Mouse (Mus musculus): ENCODE measurements around the gene Prdm12.

Prdm12 gene

GRCm38 (mm10) chr2:31639901-31640608 is at the start of gene Prdm12:
Prdm12 (plus strand) TSS chr2:31640037.
- DNase-seq (ENCODE audit: low read depth): no peak

DNA sequence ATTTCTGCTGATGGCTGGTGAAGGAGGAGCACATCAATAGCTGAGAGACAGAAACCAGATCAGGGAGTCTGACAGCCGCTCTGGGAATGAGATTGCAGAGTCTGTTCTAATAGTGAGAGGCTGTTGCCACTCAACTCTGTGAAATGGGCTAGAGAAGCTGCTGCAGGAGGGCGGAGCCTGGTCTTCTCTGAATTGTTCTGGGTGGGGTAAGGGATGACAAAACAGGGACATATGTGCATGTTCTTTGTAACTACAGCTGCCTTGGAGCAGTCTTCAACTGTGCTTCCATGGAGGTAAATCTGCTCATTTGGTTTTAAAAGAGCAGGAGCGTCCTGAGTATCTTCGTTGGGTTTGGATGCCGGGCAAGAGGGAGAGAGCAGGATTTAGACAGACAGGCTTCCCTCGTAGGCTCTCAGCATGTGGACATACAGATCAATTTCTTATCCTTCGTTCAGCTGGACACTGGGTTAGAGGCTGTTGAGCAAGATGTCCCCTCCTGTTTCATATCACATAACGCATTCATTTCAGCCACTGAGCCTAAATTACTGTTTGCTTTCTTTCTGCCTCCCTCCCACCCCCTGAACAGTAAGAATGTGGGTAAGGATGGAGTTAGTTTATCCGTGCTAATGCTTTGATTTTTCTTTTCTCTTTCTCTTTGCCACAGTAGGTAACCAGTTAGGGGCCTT is 47.9 kb upstream of the Prdm12 start:
- no peak for DNase-seq (ENCODE audit: low read depth)

DNA sequence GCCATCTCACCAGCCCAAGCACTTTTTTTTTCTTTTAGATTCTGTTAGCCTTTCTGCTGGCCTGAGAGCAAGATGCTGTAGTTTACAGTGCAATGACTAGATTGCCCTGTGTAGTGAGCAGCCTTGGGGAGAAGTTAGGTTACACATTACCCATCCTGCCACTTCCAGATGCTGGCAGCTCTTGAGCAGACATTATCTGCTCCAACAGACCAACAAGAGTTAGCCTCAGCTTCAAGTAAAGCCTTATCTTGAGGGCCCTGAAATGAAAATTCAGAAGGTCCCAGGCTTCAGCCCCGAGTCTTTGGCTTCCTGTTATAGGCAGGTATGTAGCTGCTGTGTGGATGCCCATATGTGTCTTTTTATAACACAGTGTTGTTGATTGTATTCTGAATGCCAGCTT is 32.3 kb upstream of the Prdm12 start:
- no peak for DNase-seq (ENCODE audit: low read depth)

DNA sequence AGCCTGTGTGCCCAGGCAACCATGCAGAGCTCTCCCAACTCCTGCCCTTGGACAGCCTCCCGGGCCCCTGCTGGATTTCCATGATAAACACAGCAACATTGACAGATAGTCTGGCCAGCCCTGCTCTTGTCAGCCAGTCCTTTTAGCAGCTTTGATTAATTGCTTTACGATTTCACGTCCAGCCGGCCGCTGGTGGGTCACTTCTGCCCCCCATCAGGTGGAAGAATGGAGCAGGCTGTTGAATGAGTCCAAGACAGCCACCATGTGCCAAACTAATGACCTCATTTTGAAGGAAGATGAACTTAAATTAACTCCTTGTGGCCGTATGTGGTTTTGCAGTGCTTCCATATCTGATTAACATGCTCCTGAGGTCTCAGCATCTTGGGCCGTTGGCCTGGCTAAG is 30.0 kb upstream of the Prdm12 start:
- DNase-seq (ENCODE audit: low read depth): no peak

- no peak for DNase-seq (ENCODE audit: low read depth)
These were observed 28.9 kb upstream of the Prdm12 start for GRCm38 (mm10) chr2:31610922-31611321.

GRCm38 (mm10) chr2:31611400-31611799 is 28.4 kb upstream of the Prdm12 start:
- DNase-seq (ENCODE audit: low read depth): no peak

- no peak for DNase-seq (ENCODE audit: low read depth)
These were observed 27.2 kb upstream of the Prdm12 start for GRCm38 (mm10) chr2:31612627-31613026.

DNA sequence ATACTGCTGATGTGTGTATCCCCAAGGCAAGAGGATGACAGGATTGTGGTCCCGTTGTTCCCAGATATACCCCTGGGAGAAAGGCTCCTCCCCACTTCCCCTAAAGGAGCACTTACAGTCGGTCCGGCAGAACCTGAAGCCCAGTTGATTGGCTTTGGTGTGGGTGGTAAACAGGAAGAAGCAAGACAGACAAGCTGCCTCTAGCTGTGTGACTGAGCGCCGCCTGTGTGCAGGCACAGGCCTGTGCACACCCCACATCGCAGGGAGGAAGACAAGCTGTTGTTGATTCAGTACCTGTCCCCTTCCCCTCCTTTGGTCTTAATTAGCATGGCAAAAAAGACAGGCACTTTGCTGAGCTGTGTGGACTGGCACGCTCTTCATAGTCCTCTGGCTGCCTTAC is 26.1 kb upstream of the Prdm12 start:
- DNase-seq (ENCODE audit: low read depth): no peak

GRCm38 (mm10) chr2:31618484-31619161 is 21.2 kb upstream of the Prdm12 start:
- DNase-seq (ENCODE audit: low read depth): no peak

DNA sequence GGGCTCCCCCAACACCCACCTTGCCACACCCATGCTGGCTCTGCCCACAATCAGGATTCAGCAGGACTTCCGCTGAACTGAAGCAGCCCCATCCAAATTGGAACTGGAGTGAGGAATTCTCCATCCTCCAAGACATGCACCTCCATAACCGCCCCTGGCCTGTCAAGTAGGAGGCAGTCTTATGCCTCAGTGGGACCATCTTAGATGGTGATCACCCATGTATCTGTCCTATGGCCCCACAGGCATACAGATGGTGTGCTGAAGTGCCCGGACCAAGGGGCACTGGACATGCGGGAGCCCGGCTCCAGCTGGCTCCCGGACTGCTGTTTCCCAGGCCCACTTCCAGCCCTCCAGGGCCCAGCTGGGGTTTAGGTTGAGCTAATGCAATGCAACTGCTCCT is 20.6 kb upstream of the Prdm12 start:
- DNase-seq (ENCODE audit: low read depth): no peak

GRCm38 (mm10) chr2:31633531-31633930 is 6.3 kb upstream of the Prdm12 start:
- DNase-seq (ENCODE audit: low read depth): no peak

GRCm38 (mm10) chr2:31635281-31636137 is 4.3 kb upstream of the Prdm12 start:
- DNase-seq (ENCODE audit: low read depth): no peak

GRCm38 (mm10) chr2:31636138-31636741 is 3.6 kb upstream of the Prdm12 start:
- no peak for DNase-seq (ENCODE audit: low read depth)

GRCm38 (mm10) chr2:31636742-31637141 is 3.1 kb upstream of the Prdm12 start:
- no peak for DNase-seq (ENCODE audit: low read depth)

GRCm38 (mm10) chr2:31637311-31637710 is 2.5 kb upstream of the Prdm12 start:
- DNase-seq (ENCODE audit: low read depth): no peak

- no peak for DNase-seq (ENCODE audit: low read depth)
These were observed 2.0 kb upstream of the Prdm12 start for GRCm38 (mm10) chr2:31637807-31638206.

DNA sequence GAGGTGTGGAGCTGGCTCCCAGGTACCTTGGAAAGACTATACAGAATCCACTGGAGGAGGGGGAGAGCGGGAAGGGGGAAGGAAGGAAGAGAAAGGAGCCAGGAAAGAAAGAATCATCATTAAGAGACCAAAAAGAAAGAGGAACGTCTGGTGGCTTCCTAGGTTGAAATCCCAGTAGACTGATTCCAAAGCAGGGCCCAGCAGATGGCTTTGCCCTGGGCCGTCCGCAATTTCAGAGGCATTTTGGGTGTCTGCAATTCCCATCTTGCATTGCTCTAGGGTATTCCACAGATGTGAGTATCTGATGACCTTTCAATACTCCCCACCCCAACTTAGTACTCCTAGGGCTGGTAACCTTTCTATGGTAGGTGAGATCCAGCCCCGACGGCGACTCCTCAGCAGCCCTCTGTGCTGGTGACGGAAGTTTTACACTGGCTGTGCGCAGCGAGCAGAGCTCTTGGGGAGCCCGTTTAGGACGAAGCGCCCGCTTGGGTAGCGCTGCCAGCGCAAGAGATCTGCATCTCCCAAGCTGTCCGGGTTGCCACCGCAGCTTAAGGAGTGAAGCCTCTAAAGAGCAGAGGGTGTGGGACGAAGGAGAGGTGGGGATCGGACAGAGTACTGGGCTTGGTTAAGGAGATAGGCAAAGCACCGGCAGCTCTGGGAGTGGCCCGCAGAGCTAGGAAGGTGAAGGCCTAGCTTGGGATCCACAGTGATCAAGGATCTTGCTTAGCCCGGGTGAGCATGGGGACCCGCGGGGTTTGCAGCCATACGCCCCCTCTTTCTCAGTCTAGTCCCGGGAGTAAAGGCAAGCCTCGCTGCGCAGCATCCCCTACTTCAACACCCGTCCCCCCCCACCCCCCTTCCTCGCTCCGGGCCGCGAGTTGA is 1.0 kb upstream of the Prdm12 start:
- DNase-seq (ENCODE audit: low read depth): no peak

DNA sequence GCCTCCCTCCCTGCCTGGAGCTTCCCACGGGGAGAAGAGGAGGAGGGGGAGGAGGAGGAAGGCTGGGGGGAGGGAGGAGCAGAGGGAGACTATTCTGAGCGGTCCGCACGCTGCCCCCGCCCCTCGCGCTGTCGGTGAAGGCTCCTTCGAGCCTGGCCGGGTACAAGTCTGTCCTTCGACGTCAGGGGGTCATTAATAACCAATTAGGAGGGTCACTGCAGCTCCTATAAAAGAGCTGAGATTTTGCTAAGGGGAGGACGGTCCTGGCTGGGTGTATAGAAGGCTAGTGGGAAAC is 424 bp upstream of the Prdm12 start:
- no peak for DNase-seq (ENCODE audit: low read depth)

DNA sequence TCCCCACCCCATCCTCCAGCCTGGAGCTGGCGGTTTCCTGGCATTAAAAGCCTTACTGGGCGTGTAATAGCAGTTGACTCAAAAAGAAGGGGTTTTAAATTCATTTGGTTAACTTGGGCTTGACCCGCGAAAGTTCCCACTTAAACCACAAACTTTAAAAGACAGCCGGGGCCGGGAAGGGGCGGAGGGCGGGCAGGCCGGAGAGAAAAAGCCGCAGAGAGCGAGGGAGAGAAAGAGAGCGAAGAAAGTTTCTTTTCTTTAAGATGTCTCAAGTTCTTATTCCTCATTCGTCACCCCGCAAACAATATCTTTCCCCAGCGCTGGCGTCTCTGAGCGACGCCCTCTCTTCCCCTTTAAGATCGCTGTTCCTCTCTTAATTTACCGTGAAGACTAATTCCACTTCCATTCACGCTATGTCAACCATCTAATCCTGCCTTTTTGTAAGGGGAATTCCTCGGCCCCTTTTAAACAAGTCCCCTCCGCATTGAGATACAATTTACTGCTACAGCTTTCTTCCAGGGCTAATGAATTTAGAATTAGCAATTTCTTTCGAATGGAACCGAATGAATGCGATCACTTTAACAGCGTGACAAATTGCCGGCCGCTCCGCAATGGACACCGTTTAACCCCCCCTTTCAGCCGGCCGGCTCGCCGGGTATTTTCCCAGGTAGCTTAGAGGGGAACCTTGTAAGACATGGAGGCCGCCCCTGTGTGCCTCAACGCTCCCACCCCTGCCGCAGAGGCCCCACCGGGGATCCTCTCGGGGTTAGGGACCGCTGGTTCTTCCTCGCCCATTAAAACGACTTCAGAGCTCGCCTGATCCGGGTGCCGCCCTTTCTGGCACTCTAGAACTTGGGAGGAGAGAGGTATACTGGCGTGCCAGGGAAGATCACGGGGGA is 1.0 kb downstream of the Prdm12 start:
- DNase-seq (ENCODE audit: low read depth): no peak

DNA sequence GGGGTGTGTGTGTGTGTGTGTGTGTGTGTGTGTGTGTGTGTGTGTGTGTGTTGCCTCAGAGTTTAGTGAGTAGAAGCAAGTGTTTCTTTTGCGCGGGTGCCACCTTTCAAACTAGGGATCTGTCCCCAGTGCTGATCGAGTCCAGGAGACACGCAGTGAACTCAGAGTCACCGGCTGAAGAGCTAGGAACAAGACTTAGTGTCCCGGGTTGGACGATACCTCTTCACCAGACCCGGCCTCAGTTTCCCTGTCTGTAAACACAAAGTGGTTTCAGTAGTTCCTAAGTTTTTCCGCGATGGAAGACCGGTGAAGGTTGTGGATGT is 1.6 kb downstream of the Prdm12 start:
- no peak for DNase-seq (ENCODE audit: low read depth)

Data from fibroblast of lung, adult 2 months (primary cell).